Mouse (Mus musculus) lung, postnatal 0 days (tissue): ENCODE data around the gene Helz. TPM values are rescaled to one million over a fixed set of nuclear protein-coding genes. Genes with fewer than 3 reads are reported as not detected.
"Not testable (repeated sequence)": the region's sequence is repeated elsewhere in the genome, so short reads cannot be mapped to it uniquely, and the experiment has no call there.

Experiments used
- ATAC-seq: fragments of 200-750 bp; cut with Nextera tagmentation; 2 replicates; pipeline ENCODE4 v1.8.0; 2017; ENCODE audit warnings: moderate library complexity
- DNase-seq: peaks from one replicate; pipeline ENCODE4 v3.0.0-alpha.2; 2016; ENCODE audit warnings: low spot score
- H3K27ac ChIP-seq: fragments of 300-500 bp; sonication (generic); 2 replicates; pipeline ENCODE4 v1.5.1; 2014; ENCODE audit warnings: antibody characterized with exemption, mild to moderate bottlenecking, low read length, mixed read lengths
- H3K27me3 ChIP-seq: fragments of 300-500 bp; sonication (generic); replicated peaks from 2 replicates; pipeline ENCODE4 v1.6.1; 2014; ENCODE audit warnings: low read length, mixed read lengths; ENCODE audit not compliant: insufficient read depth
- H3K36me3 ChIP-seq: fragments of 300-500 bp; sonication (generic); 2 replicates; pipeline ENCODE4 v1.6.1; 2014; ENCODE audit warnings: low read length, mixed read lengths; ENCODE audit not compliant: insufficient read depth
- H3K4me1 ChIP-seq: fragments of 300-500 bp; sonication (generic); 2 replicates; pipeline ENCODE4 v1.6.1; 2014; ENCODE audit warnings: antibody characterized with exemption, low read depth, low read length, mixed read lengths; ENCODE audit not compliant: insufficient read depth
- H3K4me2 ChIP-seq: fragments of 300-500 bp; sonication (generic); replicated peaks from 2 replicates; pipeline ENCODE4 v1.6.1; 2014; ENCODE audit warnings: low read depth, mild to moderate bottlenecking, low read length, moderate library complexity, mixed read lengths
- H3K4me3 ChIP-seq: fragments of 300-500 bp; sonication (generic); 2 replicates; pipeline ENCODE4 v1.5.1; 2014; ENCODE audit warnings: low read depth, low read length
- H3K9ac ChIP-seq: fragments of 300-500 bp; sonication (generic); replicated peaks from 2 replicates; pipeline ENCODE4 v1.6.1; 2014; ENCODE audit warnings: low read depth, mild to moderate bottlenecking
- H3K9me3 ChIP-seq: fragments of 300-500 bp; sonication (generic); 2 replicates; pipeline ENCODE4 v1.6.1; 2016; ENCODE audit warnings: low read length, mixed read lengths
- CTCF ChIP-seq: IDR thresholded peaks from 2 replicates; pipeline ENCODE4 v1.5.1; 2016; ENCODE audit warnings: antibody characterized with exemption, mild to moderate bottlenecking
- EP300 ChIP-seq: IDR thresholded peaks from 2 replicates; pipeline ENCODE4 v1.6.1; 2016; ENCODE audit warnings: antibody characterized with exemption, mild to moderate bottlenecking, control low read depth
- WGBS: fragments of 180-500 bp; shearing (Covaris S2); extraction: QIAGEN DNeasy Blood & Tissue Kit; methylation state at CpG from one replicate; pipeline ENCODE4 v1.1.7; 2014; 5-methylcytosine and 5-hydroxymethylcytosine counted together
- polyA plus RNA-seq: library from polyadenylated mRNA; unstranded; fragments of >200 nt; fragmentation: Nextera tagmentation; extraction: Ambion mirVana; gene quantifications from 2 replicates; pipeline ENCODE4 v1.2.1, GENCODE M21; 2015

The Helz gene
- polyA plus RNA-seq, result 8.4 and 9.9 TPM in 2 replicates

- Histone ChIP-seq H3K9me3 (no peaks in the 10 kb centered on the region), H3K36me3 (no peaks in the 10 kb centered on the region; the same call in 1 of the 2 replicates), H3K4me3 (peak within 1 kb of the TSS; percentile 91), H3K27me3 (no peaks in the 10 kb centered on the region), H3K4me2 (peak within 1 kb of the TSS; percentile 99), H3K4me1 (no peaks in the 10 kb centered on the region; the same call in 1 of the 2 replicates), H3K27ac (peak within 1 kb of the TSS; percentile 80), H3K9ac (peak within 1 kb of the TSS; percentile 97)
- WGBS, result 2% methylated on average over 56 of the region's 70 CpGs
- DNase-seq, result peak; percentile 92
- TF ChIP-seq CTCF, result peak; percentile 25; the same call in 1 of the 2 replicates
- no peak for TF ChIP-seq EP300
- ATAC-seq, result peak; percentile 80
Observed at GRCm38 (mm10) chr11:107547351-107548203, at the start of gene Helz. TSS of gene Helz (plus strand) at chr11:107547930.

GRCm38 (mm10) chr11:107502801-107503200 is 44.9 kb upstream of the Helz start:
- peaks cover 1% of the 10 kb centered on the region; the same call in 1 of the 2 replicates for H3K36me3 ChIP-seq
- H3K4me1 ChIP-seq, result no peaks in the 10 kb centered on the region
- H3K4me3 ChIP-seq, result no peak overlapping the region
- no peak for TF ChIP-seq EP300
- peak; percentile 27; the same call in 1 of the 2 replicates for TF ChIP-seq CTCF
- H3K9me3 ChIP-seq, result no peaks in the 10 kb centered on the region
- no peak overlapping the region for H3K4me2 ChIP-seq
- no peak overlapping the region for H3K27ac ChIP-seq
- no peak overlapping the region for H3K9ac ChIP-seq
- WGBS, result 81% methylated on average over 8 of the region's 8 CpGs
- no peak for DNase-seq
- ATAC-seq, result no peak
- H3K27me3 ChIP-seq, result no peaks in the 10 kb centered on the region

- 93% methylated on average over 3 of the region's 4 CpGs for WGBS
- ATAC-seq, result not testable (repeated sequence)
Observed at GRCm38 (mm10) chr11:107504364-107504763, 43.4 kb upstream of the Helz start.

GRCm38 (mm10) chr11:107506260-107506659 is 41.5 kb upstream of the Helz start:
- Histone ChIP-seq H3K36me3 (no peaks in the 10 kb centered on the region), H3K27me3 (no peaks in the 10 kb centered on the region), H3K9me3 (no peaks in the 10 kb centered on the region), H3K4me1 (no peaks in the 10 kb centered on the region; the same call in 1 of the 2 replicates), H3K4me3 (no peak overlapping the region), H3K27ac (no peak overlapping the region), H3K4me2 (no peak overlapping the region), H3K9ac (no peak overlapping the region)
- 48% methylated on average over 1 of the region's 1 CpGs for WGBS
- DNase-seq (peak; percentile 47), ATAC-seq (no peak)
- TF ChIP-seq EP300, result no peak
- peak; percentile 64 for TF ChIP-seq CTCF

More at GRCm38 (mm10) chr11:107504364-107504763, 43.4 kb upstream of the Helz start:
- not testable (repeated sequence) for DNase-seq, H3K4me2 ChIP-seq, H3K27ac ChIP-seq, H3K36me3 ChIP-seq, H3K4me1 ChIP-seq, H3K9ac ChIP-seq, H3K9me3 ChIP-seq, H3K4me3 ChIP-seq, H3K27me3 ChIP-seq

- no peak overlapping the region for H3K4me3 ChIP-seq
- 23% methylated on average over 11 of the region's 11 CpGs for WGBS
- DNase-seq (peak; percentile 40), ATAC-seq (peak; percentile 22)
- no peak overlapping the region for H3K27ac ChIP-seq
- no peaks in the 10 kb centered on the region; the same call in 1 of the 2 replicates for H3K4me1 ChIP-seq
- H3K36me3 ChIP-seq, result no peaks in the 10 kb centered on the region
- no peak overlapping the region for H3K9ac ChIP-seq
- H3K4me2 ChIP-seq, result no peak overlapping the region
- no peaks in the 10 kb centered on the region for H3K27me3 ChIP-seq
- TF ChIP-seq EP300, result no peak
- TF ChIP-seq CTCF, result peak; percentile 57
- H3K9me3 ChIP-seq, result no peaks in the 10 kb centered on the region
Observed at GRCm38 (mm10) chr11:107509631-107510338, 37.9 kb upstream of the Helz start.
